ENCODE assay signal across 18 mouse cellular contexts in the genomic region with DNA sequence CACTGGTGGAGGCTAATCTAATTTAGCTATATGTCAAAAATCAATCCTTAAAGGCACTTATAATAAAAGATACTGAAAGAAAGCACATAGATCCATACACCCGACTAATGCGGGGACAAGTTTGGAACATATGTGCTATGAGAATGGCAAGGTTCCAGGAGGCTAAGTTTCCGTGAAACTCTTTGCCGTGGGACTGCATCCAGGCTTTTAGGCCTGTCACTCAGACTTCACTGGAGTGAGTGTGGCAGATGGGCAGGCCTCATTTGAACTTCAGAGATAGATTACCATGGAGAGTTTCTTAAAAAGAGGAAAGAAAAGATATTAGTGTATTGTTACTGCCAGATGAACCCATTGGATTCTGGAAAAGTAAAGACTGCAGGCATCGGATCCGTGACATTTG.
"Had no signal": no experiment of that assay in that cellular context is flagged by ENCODE, and none has a peak within 500 bp of the region (broad histone marks: within the 10 kb centered on the region; RNA-seq: fewer than 3 reads in every experiment).

No protein-coding gene starts in this region.

- H3K36me3 ChIP-seq: midbrain, embryonic 10.5 days; midbrain, embryonic 12.5 days; neural tube, embryonic 13.5 days; neural tube, embryonic 15.5 days had no signal

- DNase-seq: lung, embryonic 14.5 days; lung, postnatal 10 days; lung, postnatal 4 days; midbrain, embryonic 14.5 days; retina, postnatal 1 day; right cerebral cortex, adult 18-20 months; right cerebral cortex, postnatal 25 days; right cerebral cortex, postnatal 4 days; spleen, adult 18-20 months; thymus, adult 18-20 months; thymus, postnatal 14 days; thymus, postnatal 36 days had no signal

- H3K4me2 ChIP-seq: lung, embryonic 14.5 days; midbrain, embryonic 12.5 days; neural tube, embryonic 13.5 days; neural tube, embryonic 15.5 days had no signal

- H3K4me3 ChIP-seq: midbrain, embryonic 10.5 days; midbrain, embryonic 12.5 days; myocyte; neural tube, embryonic 13.5 days; neural tube, embryonic 15.5 days had no signal

- H3K27ac ChIP-seq: midbrain, embryonic 10.5 days; midbrain, embryonic 12.5 days; neural tube, embryonic 13.5 days; neural tube, embryonic 15.5 days had no signal

- H3K9me3 ChIP-seq: midbrain, embryonic 12.5 days; neural tube, embryonic 13.5 days; neural tube, embryonic 15.5 days had no signal

- H3K4me1 ChIP-seq: midbrain, embryonic 10.5 days; midbrain, embryonic 12.5 days; neural tube, embryonic 13.5 days; neural tube, embryonic 15.5 days had no signal

- H3K9ac ChIP-seq: lung, embryonic 14.5 days; midbrain, embryonic 12.5 days; neural tube, embryonic 13.5 days; neural tube, embryonic 15.5 days had no signal

- ATAC-seq: midbrain, embryonic 16.5 days had no signal

- H3K27me3 ChIP-seq: midbrain, embryonic 12.5 days; neural tube, embryonic 13.5 days; neural tube, embryonic 15.5 days had no signal
